Mouse (Mus musculus): ENCODE measurements around the gene Dpf2. TPM values are rescaled to one million over a fixed set of nuclear protein-coding genes. Genes with fewer than 3 reads are reported as not detected.

Gene Dpf2
- polyA plus RNA-seq, 1 experiment: 180 TPM

- no peak for DNase-seq (ENCODE audit: low read depth)
- TF ChIP-seq POLR2A (IDR thresholded peaks at IDR 0.05; ENCODE audit: borderline replicate concordance, extremely low read depth, insufficient read depth, insufficient read length, poor library complexity, severe bottlenecking) (no peak), CTCF (IDR thresholded peaks at IDR 0.05; ENCODE audit: borderline replicate concordance, extremely low read depth, insufficient read depth, insufficient read length) (no peak)
These were observed 39.8 kb downstream of the Dpf2 start for GRCm38 (mm10) chr19:5872931-5873556.

GRCm38 (mm10) chr19:5872528-5872927 is 40.3 kb downstream of the Dpf2 start:
- TF ChIP-seq POLR2A (IDR thresholded peaks at IDR 0.05; ENCODE audit: borderline replicate concordance, extremely low read depth, insufficient read depth, insufficient read length, poor library complexity, severe bottlenecking): no peak
- TF ChIP-seq CTCF (IDR thresholded peaks at IDR 0.05; ENCODE audit: borderline replicate concordance, extremely low read depth, insufficient read depth, insufficient read length): no peak
- no peak for DNase-seq (ENCODE audit: low read depth)

DNA sequence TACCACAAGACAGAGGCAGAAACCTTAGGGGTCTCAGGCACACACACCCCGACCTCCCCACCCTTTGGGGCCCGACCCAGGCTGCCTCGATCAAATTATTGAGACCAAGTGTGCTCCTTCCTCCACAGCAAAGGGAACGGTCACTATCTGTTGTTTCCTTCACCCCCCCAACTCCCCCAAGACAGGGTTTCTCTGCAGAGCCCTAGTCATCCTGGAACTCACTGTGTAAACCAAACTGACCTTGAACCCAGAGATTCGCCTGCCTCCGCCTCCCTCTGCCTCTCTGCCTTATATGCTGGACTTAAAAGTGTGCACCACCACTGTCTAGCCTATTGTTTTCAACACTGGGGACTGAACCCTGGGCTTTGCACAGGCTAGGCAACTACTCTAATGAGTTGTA is 41.1 kb downstream of the Dpf2 start:
- DNase-seq (ENCODE audit: low read depth): no peak
- no peak for TF ChIP-seq POLR2A (IDR thresholded peaks at IDR 0.05; ENCODE audit: borderline replicate concordance, extremely low read depth, insufficient read depth, insufficient read length, poor library complexity, severe bottlenecking)
- TF ChIP-seq CTCF (IDR thresholded peaks at IDR 0.05; ENCODE audit: borderline replicate concordance, extremely low read depth, insufficient read depth, insufficient read length): no peak

DNA sequence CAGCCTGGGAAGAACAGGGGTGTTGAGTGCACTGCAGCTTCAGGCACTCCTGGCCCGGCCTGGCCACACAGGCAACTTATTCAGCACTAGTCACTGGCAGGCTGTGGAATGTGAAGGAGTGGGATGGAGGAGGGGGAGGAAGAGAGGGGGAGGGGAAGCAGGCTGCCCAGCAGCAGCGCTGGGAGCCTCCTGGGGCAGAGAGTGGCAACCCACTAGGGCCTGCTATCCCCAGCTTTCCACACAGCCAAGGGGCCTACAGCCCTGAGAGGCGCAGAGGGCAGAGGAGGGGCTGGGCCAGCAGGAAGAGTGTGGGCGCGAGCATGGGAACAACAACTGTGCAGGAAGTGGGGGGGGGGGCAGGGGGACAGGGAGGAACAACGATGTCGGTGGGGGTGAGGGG is 41.5 kb downstream of the Dpf2 start:
- peak; percentile 68 for DNase-seq (ENCODE audit: low read depth)
- TF ChIP-seq CTCF (IDR thresholded peaks at IDR 0.05; ENCODE audit: borderline replicate concordance, extremely low read depth, insufficient read depth, insufficient read length): no peak
- no peak for TF ChIP-seq POLR2A (IDR thresholded peaks at IDR 0.05; ENCODE audit: borderline replicate concordance, extremely low read depth, insufficient read depth, insufficient read length, poor library complexity, severe bottlenecking)

DNA sequence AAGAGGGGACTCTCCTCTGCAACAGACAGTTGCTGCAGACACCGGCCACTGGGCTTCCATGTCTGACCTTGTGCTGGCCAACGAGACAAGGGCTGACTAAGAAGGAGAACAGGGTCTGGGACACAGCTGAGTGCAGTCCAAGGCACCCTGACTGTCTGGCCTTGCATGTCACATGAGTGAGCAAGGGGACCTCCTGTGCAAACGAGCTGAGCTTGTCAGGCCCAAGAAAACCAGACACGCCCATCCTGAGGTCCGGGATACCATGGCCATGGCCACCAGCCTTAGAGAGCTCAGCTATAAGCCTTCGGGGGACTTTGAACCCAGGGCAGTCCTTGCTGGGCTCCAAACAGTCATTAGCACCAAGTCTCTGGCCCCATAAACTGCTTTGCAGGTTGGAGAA is 44.7 kb downstream of the Dpf2 start:
- TF ChIP-seq CTCF (IDR thresholded peaks at IDR 0.05; ENCODE audit: borderline replicate concordance, extremely low read depth, insufficient read depth, insufficient read length) (no peak), POLR2A (IDR thresholded peaks at IDR 0.05; ENCODE audit: borderline replicate concordance, extremely low read depth, insufficient read depth, insufficient read length, poor library complexity, severe bottlenecking) (no peak)
- no peak for DNase-seq (ENCODE audit: low read depth)

GRCm38 (mm10) chr19:5864710-5865398 is 48.0 kb downstream of the Dpf2 start:
- no peak for DNase-seq (ENCODE audit: low read depth)
- TF ChIP-seq POLR2A (IDR thresholded peaks at IDR 0.05; ENCODE audit: borderline replicate concordance, extremely low read depth, insufficient read depth, insufficient read length, poor library complexity, severe bottlenecking) (no peak), CTCF (IDR thresholded peaks at IDR 0.05; ENCODE audit: borderline replicate concordance, extremely low read depth, insufficient read depth, insufficient read length) (no peak)

- no peak for DNase-seq (ENCODE audit: low read depth)
- TF ChIP-seq CTCF (IDR thresholded peaks at IDR 0.05; ENCODE audit: borderline replicate concordance, extremely low read depth, insufficient read depth, insufficient read length): no peak
- TF ChIP-seq POLR2A (IDR thresholded peaks at IDR 0.05; ENCODE audit: borderline replicate concordance, extremely low read depth, insufficient read depth, insufficient read length, poor library complexity, severe bottlenecking): no peak
These were observed 49.0 kb downstream of the Dpf2 start for GRCm38 (mm10) chr19:5863776-5864175.

GRCm38 (mm10) chr19:5862335-5863085 is 50.3 kb downstream of the Dpf2 start:
- TF ChIP-seq CTCF (IDR thresholded peaks at IDR 0.05; ENCODE audit: borderline replicate concordance, extremely low read depth, insufficient read depth, insufficient read length) (peak; percentile 4; the same call in 1 of the 2 replicates), POLR2A (IDR thresholded peaks at IDR 0.05; ENCODE audit: borderline replicate concordance, extremely low read depth, insufficient read depth, insufficient read length, poor library complexity, severe bottlenecking) (no peak)
- no peak for DNase-seq (ENCODE audit: low read depth)

DNA sequence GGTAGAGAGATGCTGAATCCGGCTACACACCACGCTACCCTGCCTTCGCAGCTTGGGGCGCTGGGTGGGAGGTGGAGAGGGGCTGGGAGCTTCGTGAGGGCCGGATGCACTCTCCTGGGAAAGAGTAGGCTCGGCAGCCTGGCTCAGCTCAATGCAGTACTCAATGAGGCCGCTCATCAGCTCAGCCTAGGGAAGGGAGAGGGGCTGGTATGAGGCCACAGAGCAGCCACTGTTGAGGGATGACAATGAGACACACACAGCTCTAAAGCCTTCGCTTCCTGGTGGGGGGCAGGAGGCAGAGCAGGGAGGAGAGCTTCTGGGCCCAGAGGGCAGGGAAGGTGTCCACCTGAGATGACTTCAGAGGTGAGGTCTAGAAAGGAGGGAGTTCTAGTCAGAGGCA is 56.2 kb downstream of the Dpf2 start:
- TF ChIP-seq CTCF (IDR thresholded peaks at IDR 0.05; ENCODE audit: borderline replicate concordance, extremely low read depth, insufficient read depth, insufficient read length) (no peak), POLR2A (IDR thresholded peaks at IDR 0.05; ENCODE audit: borderline replicate concordance, extremely low read depth, insufficient read depth, insufficient read length, poor library complexity, severe bottlenecking) (no peak)
- no peak for DNase-seq (ENCODE audit: low read depth)

DNA sequence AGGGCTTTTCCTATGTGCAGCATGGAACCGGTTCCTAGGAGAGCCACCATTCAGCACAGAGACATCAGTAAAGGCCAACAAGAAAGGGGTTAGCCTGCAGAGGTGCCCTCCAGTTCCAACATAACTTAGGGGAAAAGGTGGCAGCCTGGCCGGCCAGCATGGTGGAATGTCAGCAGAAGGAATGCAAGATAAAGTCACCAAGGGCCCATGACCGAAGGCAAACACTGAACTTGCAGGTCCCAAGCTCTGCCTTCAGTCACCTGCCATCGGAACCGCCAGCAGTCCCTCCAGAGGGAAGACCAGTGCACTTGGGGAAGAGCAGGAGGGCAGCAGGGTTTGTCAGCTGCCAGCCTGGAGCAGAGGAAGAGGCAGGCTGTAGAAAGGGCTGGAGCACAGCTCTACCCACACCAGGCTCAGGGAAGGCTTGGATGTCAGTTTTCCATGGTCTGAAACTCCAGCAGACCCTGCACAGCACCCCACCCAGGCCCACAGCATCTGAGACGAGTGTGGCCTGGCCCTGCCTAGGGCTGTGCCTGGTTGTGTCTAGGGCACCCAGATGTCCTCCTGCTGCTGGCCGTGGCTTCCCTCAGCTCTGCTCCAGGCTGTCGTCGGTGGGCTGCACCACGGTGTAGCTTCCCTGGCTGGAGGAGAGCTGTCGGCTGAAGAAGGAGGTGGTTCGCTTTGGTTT is 60.6 kb downstream of the Dpf2 start:
- no peak for DNase-seq (ENCODE audit: low read depth)
- TF ChIP-seq CTCF (IDR thresholded peaks at IDR 0.05; ENCODE audit: borderline replicate concordance, extremely low read depth, insufficient read depth, insufficient read length) (no peak), POLR2A (IDR thresholded peaks at IDR 0.05; ENCODE audit: borderline replicate concordance, extremely low read depth, insufficient read depth, insufficient read length, poor library complexity, severe bottlenecking) (no peak)

DNA sequence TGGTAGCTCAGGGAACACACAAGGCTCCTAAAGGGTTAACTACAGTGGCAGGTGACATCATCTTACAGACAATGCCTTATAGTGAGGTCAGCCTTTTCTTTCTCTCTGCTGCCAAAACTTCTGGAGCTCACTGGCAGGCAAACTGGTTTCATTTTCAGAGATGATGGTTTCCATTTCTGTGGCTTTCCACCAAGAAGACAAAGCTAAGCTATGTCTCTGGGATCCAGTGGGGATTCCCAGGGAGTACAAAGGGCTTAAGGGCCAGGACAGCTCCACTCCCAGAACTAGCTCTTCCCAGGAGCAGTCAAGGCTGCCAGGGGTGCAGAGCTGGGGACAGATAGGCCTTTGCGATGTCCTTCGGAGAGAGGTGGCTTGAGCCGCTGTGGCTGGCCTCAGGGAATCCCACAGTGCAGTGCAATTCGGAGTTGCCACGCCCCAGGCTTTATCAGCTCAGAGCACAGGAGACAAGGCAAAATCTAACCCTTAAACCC is 61.3 kb downstream of the Dpf2 start:
- DNase-seq (ENCODE audit: low read depth): peak; percentile 35
- TF ChIP-seq CTCF (IDR thresholded peaks at IDR 0.05; ENCODE audit: borderline replicate concordance, extremely low read depth, insufficient read depth, insufficient read length): no peak
- no peak for TF ChIP-seq POLR2A (IDR thresholded peaks at IDR 0.05; ENCODE audit: borderline replicate concordance, extremely low read depth, insufficient read depth, insufficient read length, poor library complexity, severe bottlenecking)
